Mouse (Mus musculus) liver, embryonic 11.5 days (tissue): ENCODE measurements around the gene Ripor3. TPM values are rescaled to one million over a fixed set of nuclear protein-coding genes. Genes with fewer than 3 reads are reported as not detected.

ENCODE experiments used
- ATAC-seq: fragments of 200-750 bp; cut with Nextera tagmentation; replicated peaks from 2 replicates; pipeline ENCODE4 v1.8.0; 2017; ENCODE audit warnings: moderate number of reproducible peaks, mild to moderate bottlenecking, moderate TSS enrichment, moderate library complexity; ENCODE audit not compliant: low FRiP score
- DNase-seq: peaks from one replicate; pipeline ENCODE4 v3.0.0-alpha.2; 2017; ENCODE audit warnings: low spot score
- H3K27ac ChIP-seq: fragments of 300-500 bp; sonication (generic); 2 replicates; pipeline ENCODE4 v1.5.1; 2014; ENCODE audit warnings: mild to moderate bottlenecking, low read depth, low read length, control low read depth
- H3K27me3 ChIP-seq: fragments of 300-500 bp; sonication (generic); replicated peaks from 2 replicates; pipeline ENCODE4 v1.6.1; 2014; ENCODE audit warnings: low read length, mixed read lengths; ENCODE audit not compliant: control insufficient read depth, insufficient read depth
- H3K36me3 ChIP-seq: fragments of 300-500 bp; sonication (generic); 2 replicates; pipeline ENCODE4 v1.6.1; 2014; ENCODE audit warnings: mild to moderate bottlenecking, low read length, moderate library complexity, mixed read lengths; ENCODE audit not compliant: control insufficient read depth, insufficient read depth
- H3K4me1 ChIP-seq: fragments of 300-500 bp; sonication (generic); replicated peaks from 2 replicates; pipeline ENCODE4 v1.6.1; 2014; ENCODE audit warnings: low read length, mixed read lengths; ENCODE audit not compliant: control insufficient read depth, insufficient read depth
- H3K4me2 ChIP-seq: fragments of 300-500 bp; sonication (generic); 2 replicates; pipeline ENCODE4 v1.6.1; 2014; ENCODE audit warnings: mild to moderate bottlenecking, control low read depth, moderate library complexity
- H3K4me3 ChIP-seq: fragments of 300-500 bp; sonication (generic); 2 replicates; pipeline ENCODE4 v1.5.1; 2014; ENCODE audit warnings: low read depth, low read length, control low read depth
- H3K9ac ChIP-seq: fragments of 300-500 bp; sonication (generic); 2 replicates; pipeline ENCODE4 v1.6.1; 2014; ENCODE audit warnings: low read depth, low read length, control low read depth
- H3K9me3 ChIP-seq: fragments of 300-500 bp; sonication (generic); 2 replicates; pipeline ENCODE4 v1.6.1; 2016; ENCODE audit warnings: low read length, inconsistent platforms, mixed read lengths; ENCODE audit not compliant: control insufficient read depth
- WGBS: fragments of 180-500 bp; shearing (Covaris S2); extraction: QIAGEN DNeasy Blood & Tissue Kit; methylation state at CpG from one replicate; pipeline ENCODE4 v1.1.7; 2014; 5-methylcytosine and 5-hydroxymethylcytosine counted together
- polyA plus RNA-seq: library from polyadenylated mRNA; unstranded; fragments of >200 nt; fragmentation: Nextera tagmentation; extraction: Ambion mirVana; gene quantifications from 2 replicates; pipeline ENCODE4 v1.2.1, GENCODE M21; 2014

The Ripor3 gene
- polyA plus RNA-seq, 1 experiment from 2014 or later = 3.1 TPM

- Histone ChIP-seq H3K36me3 (no peaks in the 10 kb centered on the region), H3K27ac (no peak overlapping the region), H3K4me3 (no peak overlapping the region), H3K9ac (no peak overlapping the region), H3K4me2 (no peak overlapping the region), H3K9me3 (peaks cover 3% of the 10 kb centered on the region; the same call in 1 of the 2 replicates), H3K27me3 (no peaks in the 10 kb centered on the region), H3K4me1 (peaks cover 7% of the 10 kb centered on the region; the same call in 1 of the 2 replicates)
- WGBS = 65% methylated on average over 12 of the region's 12 CpGs
- no peak for ATAC-seq
- no peak for DNase-seq
These were observed 7.0 kb downstream of the Ripor3 start for GRCm38 (mm10) chr2:168003431-168003830.

- peaks cover 3% of the 10 kb centered on the region; the same call in 1 of the 2 replicates for H3K9me3 ChIP-seq
- H3K27me3 ChIP-seq = no peaks in the 10 kb centered on the region
- no peaks in the 10 kb centered on the region for H3K36me3 ChIP-seq
- peaks cover 10% of the 10 kb centered on the region for H3K4me1 ChIP-seq
- WGBS = 67% methylated on average over 1 of the region's 2 CpGs
- H3K27ac ChIP-seq = no peak overlapping the region
- no peak overlapping the region for H3K4me2 ChIP-seq
- ATAC-seq (no peak), DNase-seq (no peak)
- H3K4me3 ChIP-seq = no peak overlapping the region
- H3K9ac ChIP-seq = no peak overlapping the region
These were observed 7.5 kb downstream of the Ripor3 start for GRCm38 (mm10) chr2:168002884-168003283.

- Histone ChIP-seq H3K4me1 (peaks cover 16% of the 10 kb centered on the region), H3K9me3 (peaks cover 3% of the 10 kb centered on the region; the same call in 1 of the 2 replicates), H3K4me3 (no peak overlapping the region), H3K36me3 (no peaks in the 10 kb centered on the region), H3K27ac (no peak overlapping the region), H3K4me2 (no peak overlapping the region), H3K9ac (no peak overlapping the region), H3K27me3 (no peaks in the 10 kb centered on the region)
- DNase-seq (no peak), ATAC-seq (no peak)
- WGBS = 60% methylated on average over 4 of the region's 4 CpGs
These were observed 8.2 kb downstream of the Ripor3 start for GRCm38 (mm10) chr2:168002188-168002587.

- no peak overlapping the region for H3K4me2 ChIP-seq
- WGBS = 81% methylated on average over 3 of the region's 3 CpGs
- no peak overlapping the region for H3K4me3 ChIP-seq
- ATAC-seq = no peak
- no peaks in the 10 kb centered on the region; the same call in 1 of the 2 replicates for H3K27me3 ChIP-seq
- peaks cover 14% of the 10 kb centered on the region for H3K4me1 ChIP-seq
- DNase-seq = no peak
- peaks cover 3% of the 10 kb centered on the region; the same call in 1 of the 2 replicates for H3K9me3 ChIP-seq
- H3K27ac ChIP-seq = no peak overlapping the region
- no peak overlapping the region for H3K9ac ChIP-seq
- H3K36me3 ChIP-seq = no peaks in the 10 kb centered on the region; the same call in 1 of the 2 replicates
These were observed 11.2 kb downstream of the Ripor3 start for GRCm38 (mm10) chr2:167999145-167999743.

GRCm38 (mm10) chr2:167997562-167997961 lies 12.9 kb downstream of the Ripor3 start:
- no peak for ATAC-seq
- H3K4me2 ChIP-seq = no peak overlapping the region

GRCm38 (mm10) chr2:167996672-167997215 lies 13.7 kb downstream of the Ripor3 start:
- Histone ChIP-seq H3K27ac (no peak overlapping the region), H3K9me3 (peaks cover 3% of the 10 kb centered on the region; the same call in 1 of the 2 replicates), H3K9ac (no peak overlapping the region), H3K4me3 (no peak overlapping the region), H3K4me1 (peaks cover 16% of the 10 kb centered on the region), H3K27me3 (no peaks in the 10 kb centered on the region; the same call in 1 of the 2 replicates), H3K36me3 (no peaks in the 10 kb centered on the region; the same call in 1 of the 2 replicates), H3K4me2 (no peak overlapping the region)
- 46% methylated on average over 8 of the region's 8 CpGs for WGBS
- ATAC-seq (no peak), DNase-seq (no peak)

More at GRCm38 (mm10) chr2:167997562-167997961, 12.9 kb downstream of the Ripor3 start:
- H3K9me3 ChIP-seq = peaks cover 3% of the 10 kb centered on the region; the same call in 1 of the 2 replicates
- no peak for DNase-seq
- H3K4me1 ChIP-seq = peaks cover 16% of the 10 kb centered on the region
- H3K36me3 ChIP-seq = no peaks in the 10 kb centered on the region; the same call in 1 of the 2 replicates
- no peak overlapping the region for H3K27ac ChIP-seq
- H3K4me3 ChIP-seq = no peak overlapping the region
- H3K9ac ChIP-seq = no peak overlapping the region
- 36% methylated on average over 3 of the region's 3 CpGs for WGBS
- H3K27me3 ChIP-seq = no peaks in the 10 kb centered on the region; the same call in 1 of the 2 replicates

GRCm38 (mm10) chr2:167995870-167996635 lies 14.4 kb downstream of the Ripor3 start:
- Histone ChIP-seq H3K4me1 (peaks cover 16% of the 10 kb centered on the region), H3K4me3 (no peak overlapping the region), H3K27me3 (no peaks in the 10 kb centered on the region; the same call in 1 of the 2 replicates), H3K36me3 (no peaks in the 10 kb centered on the region; the same call in 1 of the 2 replicates), H3K9me3 (peaks cover 3% of the 10 kb centered on the region; the same call in 1 of the 2 replicates), H3K4me2 (no peak overlapping the region), H3K9ac (no peak overlapping the region), H3K27ac (no peak overlapping the region)
- ATAC-seq (no peak), DNase-seq (no peak)
- WGBS = 58% methylated on average over 19 of the region's 19 CpGs

- H3K9ac ChIP-seq = no peak overlapping the region
- no peaks in the 10 kb centered on the region; the same call in 1 of the 2 replicates for H3K27me3 ChIP-seq
- ATAC-seq (no peak), DNase-seq (no peak)
- no peaks in the 10 kb centered on the region; the same call in 1 of the 2 replicates for H3K36me3 ChIP-seq
- no peak overlapping the region for H3K4me2 ChIP-seq
- no peak overlapping the region for H3K4me3 ChIP-seq
- H3K4me1 ChIP-seq = peaks cover 16% of the 10 kb centered on the region
- H3K27ac ChIP-seq = no peak overlapping the region
- H3K9me3 ChIP-seq = no peaks in the 10 kb centered on the region
- 58% methylated on average over 13 of the region's 13 CpGs for WGBS
These were observed 17.2 kb downstream of the Ripor3 start for GRCm38 (mm10) chr2:167993260-167993659.
